Mouse (Mus musculus) embryo, embryonic 11.5 days (tissue): ENCODE results near the gene Cul4b.
"Not testable (repeated sequence)": the region's sequence is repeated elsewhere in the genome, so short reads cannot be mapped to it uniquely, and the experiment has no call there.

Experiments used
- DNase-seq: peaks from one replicate; pipeline ENCODE4 v3.0.0-alpha.2; 2012; ENCODE audit warnings: low read depth, low spot score

The Cul4b gene

DNA sequence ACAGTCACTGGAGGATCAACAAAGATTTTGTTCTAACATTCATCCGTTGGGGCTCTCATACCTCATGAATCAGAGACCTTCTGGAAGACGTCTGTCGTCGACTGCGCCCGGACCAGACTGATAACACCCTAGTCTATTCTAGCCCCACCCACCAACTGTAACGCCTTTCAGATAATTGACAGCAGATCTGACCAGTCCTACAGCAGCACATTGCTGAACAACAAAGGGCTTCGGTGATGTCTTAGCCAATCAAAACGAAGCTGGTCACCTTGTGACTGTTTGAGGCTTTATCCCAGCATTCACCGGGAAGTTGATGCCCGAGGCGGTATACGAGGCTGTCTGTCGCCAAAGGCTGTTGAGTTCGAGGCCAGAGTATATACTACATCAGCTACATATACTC lies at the start of gene Cul4b:
Cul4b (minus strand) TSS at position 119 of the 400 bp plus-strand sequence.
- DNase-seq = no peak

DNA sequence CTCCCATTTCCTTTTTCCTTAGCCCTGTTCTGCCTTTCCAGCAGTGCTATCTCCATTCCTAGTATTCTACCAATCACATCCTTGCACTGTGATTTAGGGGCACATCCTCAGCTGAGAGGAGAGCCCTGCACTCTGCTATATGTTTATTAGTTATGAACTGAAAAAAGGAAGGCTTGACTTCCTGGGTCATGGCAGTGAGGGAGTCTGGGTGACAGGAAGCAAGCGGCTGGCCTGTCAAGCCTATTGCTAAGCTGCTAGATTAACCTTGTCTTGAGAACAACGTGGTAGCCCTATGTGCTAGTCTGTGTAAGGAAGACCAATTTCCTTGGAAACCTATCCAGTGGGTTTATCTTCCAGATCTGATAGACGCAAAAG lies 25.0 kb upstream of the Cul4b start:
- peak; percentile 2 for DNase-seq

DNA sequence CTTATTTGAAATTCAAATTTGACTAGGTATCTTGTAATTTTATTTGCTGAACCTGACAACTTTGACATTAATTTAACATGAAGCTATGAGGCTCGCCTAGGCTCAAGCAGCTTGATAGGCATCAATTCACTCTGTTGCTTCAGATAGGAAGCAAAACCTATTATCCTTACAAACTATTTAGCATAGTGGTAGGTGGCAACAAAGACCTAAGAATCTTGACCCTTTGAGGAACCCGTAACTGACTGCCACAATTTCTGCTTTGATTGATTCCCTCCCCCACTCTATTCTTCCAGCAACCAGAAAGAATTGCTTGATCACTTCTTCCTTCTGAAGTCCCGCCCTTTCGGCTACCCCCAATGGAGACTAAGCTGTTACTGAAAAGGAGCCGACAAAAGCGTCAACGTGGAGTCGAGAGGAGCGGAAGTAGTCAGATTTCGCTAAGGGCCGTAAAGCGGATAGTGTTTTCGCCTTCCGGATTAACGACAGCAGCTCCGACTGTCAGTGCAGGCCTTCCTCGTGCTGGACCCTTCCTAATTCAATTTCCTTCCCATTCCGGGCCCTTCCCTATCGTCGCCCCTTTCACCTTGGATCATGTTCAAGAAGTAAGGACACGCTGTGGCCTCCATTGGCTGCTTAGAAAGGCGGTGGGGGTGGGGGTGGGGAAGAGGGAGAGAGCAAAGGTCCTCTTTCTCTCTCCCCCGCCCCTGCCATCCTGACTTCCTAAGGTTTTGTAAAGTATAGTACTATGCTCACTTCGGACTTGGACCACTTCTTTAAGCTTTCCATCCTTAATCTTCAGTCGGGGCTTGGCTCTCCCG lies 24.4 kb upstream of the Cul4b start, which contains the start of gene Mcts1:
Mcts1 (plus strand) TSS at position 402 of the 818 bp plus-strand sequence.
- DNase-seq = peak; percentile 61

DNA sequence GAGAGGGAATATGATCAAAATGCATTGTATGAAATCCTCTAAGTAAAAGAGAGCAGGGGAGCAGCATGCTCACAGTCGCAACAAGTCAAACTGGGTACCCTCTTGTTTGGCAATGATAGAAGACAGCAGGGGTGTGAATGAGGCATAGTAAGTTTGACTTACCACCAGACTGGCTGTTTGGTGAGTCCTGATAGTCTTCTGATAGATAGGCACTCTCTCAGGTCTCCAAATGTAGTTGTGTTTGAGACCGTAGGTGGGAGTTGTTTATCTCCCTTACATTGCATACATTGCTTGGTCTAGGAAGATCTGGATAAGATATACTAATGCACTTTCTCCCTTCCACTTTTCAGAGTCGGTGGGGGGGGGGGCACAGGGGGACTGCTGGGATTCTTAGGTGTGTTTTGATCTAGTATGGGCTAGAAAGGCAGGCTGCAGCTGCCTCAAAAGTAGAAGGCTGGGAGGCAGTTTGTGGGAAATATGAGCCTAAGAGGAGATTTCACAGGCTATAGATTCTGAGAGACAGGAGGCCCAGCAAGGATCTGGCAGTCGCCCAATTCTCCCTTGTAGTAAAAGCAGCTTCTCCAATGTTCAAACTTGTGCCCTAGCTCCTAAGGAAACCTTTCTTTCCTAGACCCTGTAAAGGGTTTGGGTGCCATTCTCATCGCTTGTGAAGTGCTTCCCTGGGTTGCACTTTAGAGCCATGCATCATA lies 17.3 kb upstream of the Cul4b start:
- DNase-seq = peak; percentile 2

DNA sequence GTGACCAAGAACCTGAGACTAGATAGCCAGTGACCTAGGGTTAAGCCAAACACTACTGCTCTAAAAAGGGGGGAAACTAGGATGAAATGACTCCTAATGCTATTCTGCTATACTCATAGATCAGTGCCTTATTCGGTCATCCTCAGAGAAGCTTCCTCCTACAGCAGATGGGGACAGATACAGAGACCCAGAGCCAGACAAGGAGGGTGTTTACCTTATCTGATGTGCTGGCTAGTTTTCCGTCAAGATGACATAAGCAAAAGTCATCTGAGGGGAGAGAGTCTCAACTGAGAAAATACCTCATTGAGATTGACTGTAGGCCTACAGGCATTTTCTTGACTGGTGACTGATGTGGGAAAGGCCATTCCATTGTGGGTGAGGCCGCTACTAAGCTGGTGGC lies 15.8 kb upstream of the Cul4b start:
- DNase-seq = no peak

DNA sequence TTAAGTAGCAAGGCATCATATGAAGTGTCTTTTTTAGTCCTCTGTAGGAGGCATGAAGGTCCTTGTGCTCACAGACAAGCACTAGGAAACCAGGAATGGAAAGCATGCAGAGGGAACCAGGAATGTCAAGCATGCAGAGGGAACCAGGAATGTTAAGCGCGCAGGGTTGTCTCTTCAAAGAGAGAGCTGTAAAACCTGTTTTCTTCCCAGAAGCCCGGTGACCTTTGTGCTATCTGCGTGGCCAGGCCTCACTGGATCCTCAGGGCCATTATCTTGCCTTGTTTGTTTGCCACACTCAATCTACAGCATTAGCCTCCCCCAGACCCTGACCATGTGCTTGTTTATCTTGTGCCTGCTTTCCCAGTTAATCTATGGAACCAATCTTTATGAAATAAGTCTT lies 13.8 kb upstream of the Cul4b start:
- no peak for DNase-seq

DNA sequence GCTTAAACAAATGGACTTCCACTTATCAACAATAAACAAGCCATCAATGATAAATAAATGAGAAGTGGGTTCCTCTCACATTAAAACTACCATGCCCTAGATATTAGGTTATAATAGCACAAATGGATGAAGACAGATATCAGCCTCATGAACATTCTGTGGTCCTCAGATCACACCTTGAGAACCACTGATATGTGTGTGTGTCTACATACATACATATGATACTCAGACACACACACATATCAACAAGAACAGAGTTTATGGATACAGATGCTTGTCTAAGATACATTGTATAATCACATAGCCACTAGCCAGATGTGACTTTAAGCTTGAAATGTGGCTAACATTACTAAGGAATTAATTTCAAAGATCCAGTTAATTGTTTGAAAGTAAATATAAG lies 7.3 kb upstream of the Cul4b start:
- no peak for DNase-seq

DNA sequence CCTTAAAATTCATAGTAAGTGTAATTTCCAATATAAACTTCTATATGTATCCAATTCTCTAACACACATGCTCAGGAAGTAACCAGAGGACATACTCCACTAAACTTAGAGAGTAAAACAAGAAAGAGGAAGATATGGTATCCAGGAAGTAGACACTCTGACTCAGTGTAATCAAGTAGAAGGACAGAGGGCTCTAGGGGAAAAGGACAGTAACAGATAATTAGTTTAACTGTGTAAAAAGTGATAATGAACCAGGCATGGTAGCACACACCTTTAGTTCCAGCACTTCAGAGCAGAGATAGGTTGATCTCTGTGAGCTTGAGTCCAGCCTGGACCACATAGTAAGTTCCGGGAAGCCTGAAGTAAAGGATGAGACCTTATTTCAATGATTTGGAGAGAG lies 5.1 kb upstream of the Cul4b start:
- no peak for DNase-seq

DNA sequence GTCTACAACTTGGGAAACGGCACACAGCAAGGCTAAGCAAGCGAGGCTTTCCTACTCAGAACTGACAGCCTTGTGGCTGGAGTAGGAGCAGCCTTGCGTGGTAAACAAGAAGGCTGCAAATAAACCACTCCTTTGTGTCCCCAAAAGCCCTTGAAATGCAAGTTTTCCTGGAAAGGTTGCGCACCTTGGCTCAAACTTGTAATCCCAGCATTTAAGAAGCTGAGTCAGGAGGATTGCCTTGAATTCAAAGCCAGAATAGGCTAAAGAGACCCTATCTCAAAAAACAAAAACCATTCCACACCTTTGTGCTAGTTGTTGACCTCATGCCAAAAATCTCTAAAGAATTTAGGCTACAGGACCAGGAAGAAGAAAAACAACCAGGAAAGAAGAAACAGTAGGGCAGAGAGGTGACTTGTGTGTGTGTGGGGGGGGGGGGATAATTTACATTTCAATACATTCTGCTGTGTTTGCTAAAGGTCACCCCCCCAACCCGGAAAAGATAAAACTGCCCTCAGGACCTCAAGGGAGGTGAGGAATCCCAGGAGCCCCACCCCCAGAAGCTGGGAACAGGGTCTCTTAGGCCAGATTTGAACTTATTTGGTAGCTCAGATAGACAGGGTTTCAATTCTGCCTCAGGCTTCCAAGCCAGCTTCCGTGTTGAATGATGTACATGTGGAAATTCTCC lies 9.3 kb downstream of the Cul4b start:
- DNase-seq = no peak

DNA sequence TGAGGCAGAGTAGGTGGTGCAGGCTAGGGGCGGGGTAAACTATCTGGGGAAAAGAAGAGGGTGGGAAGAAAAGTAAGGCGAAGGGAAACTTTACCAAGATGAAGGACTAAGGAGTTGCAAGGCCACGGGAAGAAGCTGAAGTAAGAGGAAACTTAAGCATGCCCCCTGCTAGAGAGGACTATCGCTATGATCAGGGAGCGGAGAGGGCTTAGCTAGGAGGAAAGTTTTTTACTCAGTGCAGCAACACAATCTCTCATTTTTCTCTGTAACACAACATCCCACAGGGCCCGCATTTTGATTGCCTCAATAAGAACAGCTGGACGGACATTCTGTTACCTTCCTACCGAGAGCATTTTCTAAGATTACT lies 10.8 kb downstream of the Cul4b start:
- DNase-seq = no peak

DNA sequence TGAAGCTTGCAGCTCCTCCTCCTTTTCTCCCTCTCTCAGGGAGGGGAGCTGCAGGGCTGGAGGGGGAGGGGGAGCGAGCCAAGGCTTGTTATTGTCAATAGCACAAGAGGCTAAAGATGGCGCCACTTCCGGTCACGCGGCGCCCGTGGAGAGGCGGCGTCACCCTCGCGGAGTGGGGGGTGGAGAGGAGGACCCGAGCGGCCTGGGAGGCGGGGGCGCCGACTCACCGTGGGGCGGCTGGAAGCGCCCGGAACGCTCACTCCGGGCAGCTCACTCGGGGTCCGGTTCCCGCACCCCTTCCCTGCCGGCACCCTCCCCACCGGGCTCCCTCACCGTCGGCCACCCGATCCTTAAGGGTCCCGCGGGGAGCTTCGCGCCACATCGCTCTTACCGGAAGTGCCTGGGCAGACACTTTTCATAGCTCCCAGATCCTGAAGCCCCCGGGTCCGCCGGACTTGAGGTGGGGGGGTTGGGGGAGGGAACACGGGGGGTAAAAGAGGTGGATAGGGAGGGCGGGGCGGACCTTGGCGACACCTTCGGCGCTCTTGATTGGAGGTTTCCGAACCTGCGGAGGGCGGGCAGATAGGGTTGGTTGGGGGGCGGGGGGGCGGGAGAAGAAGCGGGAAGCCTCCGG lies 11.3 kb downstream of the Cul4b start:
- peak; percentile 75 for DNase-seq

DNA sequence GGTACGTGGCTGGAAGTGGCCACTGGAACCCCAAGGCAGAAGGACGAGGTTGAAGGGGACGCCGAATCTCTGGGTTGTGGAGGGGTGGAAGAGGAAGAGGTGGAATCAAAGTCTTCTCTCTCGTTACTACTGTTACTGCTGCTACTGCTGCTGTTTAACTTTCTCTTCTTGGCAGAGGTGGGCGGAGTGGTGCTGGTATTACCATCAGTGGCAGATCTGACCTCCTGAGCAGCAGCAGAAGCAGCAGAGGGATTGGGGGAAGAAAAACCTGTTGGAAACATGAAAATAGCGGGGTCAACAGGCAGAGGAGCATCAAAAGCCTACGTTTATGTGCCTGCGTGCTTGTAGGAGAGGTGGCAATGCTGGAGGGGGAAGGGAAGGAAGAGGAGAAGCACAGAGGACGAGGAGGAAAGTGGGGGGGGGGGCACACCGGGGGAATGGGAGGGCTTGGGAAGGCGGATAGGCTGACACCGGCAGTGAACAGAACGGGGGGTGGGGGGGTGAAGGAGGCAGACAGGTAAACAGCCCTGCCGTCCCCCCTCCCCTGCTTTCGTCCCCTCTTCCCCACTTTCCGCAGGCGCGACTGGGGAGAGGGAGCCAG lies 12.0 kb downstream of the Cul4b start:
- no peak for DNase-seq

DNA sequence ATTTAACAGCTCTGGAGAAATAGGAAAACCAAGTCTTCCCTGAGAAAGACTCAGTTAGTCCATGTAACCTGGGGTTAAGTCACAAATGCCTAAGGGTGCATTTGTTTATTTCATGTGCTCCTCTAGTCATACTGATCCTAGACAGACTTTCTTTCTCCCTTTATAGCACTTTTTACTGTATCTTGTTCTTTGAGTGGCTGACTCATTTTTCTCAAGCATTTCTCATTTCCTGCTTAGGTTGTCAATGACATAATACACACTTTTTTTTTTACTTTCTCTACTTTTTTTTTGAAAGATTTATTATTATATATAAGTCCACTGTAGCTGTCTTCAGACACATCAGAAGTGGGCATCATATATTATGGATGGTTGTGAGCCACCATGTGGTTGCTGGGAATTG lies 22.7 kb downstream of the Cul4b start:
- no peak for DNase-seq

DNA sequence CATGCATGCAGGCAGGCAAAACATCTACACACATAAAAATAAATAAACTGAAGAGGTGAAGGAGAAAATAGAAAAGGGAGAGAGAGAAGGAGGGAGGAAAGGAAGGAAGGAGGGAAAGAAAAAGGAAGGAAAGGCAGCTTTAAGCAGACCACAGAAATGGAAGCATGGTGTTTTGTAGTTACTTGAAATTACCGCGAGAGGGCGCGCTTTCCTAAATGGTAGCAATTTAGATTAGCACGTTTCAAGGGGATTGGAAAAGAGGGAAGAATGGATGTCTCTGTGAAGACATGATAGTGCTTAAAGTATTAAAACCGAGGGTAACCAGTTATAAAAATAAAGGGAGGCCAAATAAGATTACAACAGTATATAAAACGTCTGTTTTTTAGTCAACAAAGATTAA lies 61.4 kb downstream of the Cul4b start:
- DNase-seq = peak; percentile 40

DNA sequence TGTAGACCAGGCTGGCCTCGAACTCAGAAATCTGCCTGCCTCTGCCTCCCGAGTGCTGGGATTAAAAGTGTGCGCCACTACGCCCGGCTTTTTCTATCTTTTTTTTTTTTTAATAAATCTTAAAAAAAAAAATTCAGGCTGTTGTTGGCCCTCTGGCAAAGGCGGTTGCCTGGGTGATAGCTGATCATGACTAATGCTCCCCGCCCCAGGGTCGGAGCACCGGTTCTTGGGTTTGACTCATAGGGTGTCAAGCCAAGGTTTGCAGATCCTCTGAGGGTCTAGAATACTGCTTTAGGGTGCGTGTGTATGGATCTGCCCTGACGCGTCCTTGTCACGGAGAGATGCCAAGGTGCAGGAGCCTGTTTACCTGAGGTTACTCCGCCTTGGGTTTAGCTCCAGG lies 71.2 kb downstream of the Cul4b start:
- no peak for DNase-seq

DNA sequence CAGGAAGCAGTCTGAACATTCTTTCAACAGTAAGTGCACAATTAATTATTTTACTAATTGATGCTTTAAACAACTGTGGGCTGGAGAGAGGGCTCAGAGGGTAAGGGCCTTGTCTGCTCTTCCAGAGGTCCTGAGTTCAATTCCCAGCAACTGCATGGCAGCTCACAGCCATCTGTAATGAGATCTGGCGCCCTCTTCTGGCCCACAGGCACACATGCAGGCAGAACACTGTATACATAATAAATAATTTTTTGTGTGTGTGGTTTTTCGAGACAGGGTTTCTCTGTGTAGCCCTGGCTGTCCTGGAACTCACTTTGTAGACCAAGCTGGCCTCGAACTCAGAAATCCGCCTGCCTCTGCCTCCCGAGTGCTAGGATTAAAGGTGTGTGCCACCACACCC lies 73.8 kb downstream of the Cul4b start:
- not testable (repeated sequence) for DNase-seq

DNA sequence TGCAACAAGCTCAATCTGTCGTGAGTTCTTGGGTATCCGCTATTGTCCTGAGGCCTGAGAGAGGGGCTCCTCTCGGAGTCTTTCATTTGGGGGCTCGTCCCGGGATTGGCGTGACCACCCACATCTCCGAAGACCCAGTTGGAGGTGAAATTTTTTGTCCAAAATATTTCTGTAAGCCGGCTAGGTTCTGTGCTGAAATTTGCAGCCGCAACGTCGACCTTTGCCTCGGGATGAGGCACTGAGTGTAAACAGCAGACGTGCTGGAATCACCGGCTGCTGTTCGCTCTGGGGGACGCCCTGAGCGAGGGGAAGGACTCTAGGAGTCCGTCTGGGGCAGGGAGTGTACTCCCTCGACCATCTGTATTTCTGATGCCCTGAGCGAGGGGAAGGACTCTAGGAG lies 90.5 kb downstream of the Cul4b start:
- not testable (repeated sequence) for DNase-seq
